Mouse (Mus musculus) intestine, embryonic 16.5 days (tissue): ENCODE results near the gene Fbln1. TPM values are rescaled to one million over a fixed set of nuclear protein-coding genes. Genes with fewer than 3 reads are reported as not detected.

Experiments
- ATAC-seq: fragments of 200-750 bp; cut with Nextera tagmentation; 2 replicates; pipeline ENCODE4 v1.8.0; 2017; ENCODE audit warnings: moderate TSS enrichment, moderate library complexity
- H3K27ac ChIP-seq: fragments of 300-500 bp; sonication (generic); 2 replicates; pipeline ENCODE4 v1.5.1; 2014; ENCODE audit warnings: mild to moderate bottlenecking, low read length
- H3K27me3 ChIP-seq: fragments of 300-500 bp; sonication (generic); replicated peaks from 2 replicates; pipeline ENCODE4 v1.6.1; 2014; ENCODE audit warnings: low read length, control low read depth, mixed read lengths; ENCODE audit not compliant: control insufficient read depth, insufficient read depth
- H3K36me3 ChIP-seq: fragments of 300-500 bp; sonication (generic); 2 replicates; pipeline ENCODE4 v1.6.1; 2014; ENCODE audit warnings: low read length, control low read depth; ENCODE audit not compliant: control insufficient read depth, insufficient read depth
- H3K4me1 ChIP-seq: fragments of 300-500 bp; sonication (generic); 2 replicates; pipeline ENCODE4 v1.6.1; 2014; ENCODE audit warnings: low read length, control low read depth, mixed read lengths; ENCODE audit not compliant: control insufficient read depth, insufficient read depth
- H3K4me2 ChIP-seq: fragments of 300-500 bp; sonication (generic); 2 replicates; pipeline ENCODE4 v1.6.1; 2014; ENCODE audit warnings: low read depth, low read length, control low read depth
- H3K4me3 ChIP-seq: fragments of 300-500 bp; sonication (generic); 2 replicates; pipeline ENCODE4 v1.5.1; 2014; ENCODE audit warnings: mild to moderate bottlenecking, low read length
- H3K9ac ChIP-seq: fragments of 300-500 bp; sonication (generic); 2 replicates; pipeline ENCODE4 v1.6.1; 2014; ENCODE audit warnings: low read depth, low read length
- H3K9me3 ChIP-seq: fragments of 300-500 bp; sonication (generic); 2 replicates; pipeline ENCODE4 v1.6.1; 2016; ENCODE audit warnings: low read length, control low read depth; ENCODE audit not compliant: control insufficient read depth
- WGBS: fragments of 180-500 bp; shearing (Covaris S2); extraction: QIAGEN DNeasy Blood & Tissue Kit; methylation state at CpG from one replicate; pipeline ENCODE4 v1.1.7; 2014; 5-methylcytosine and 5-hydroxymethylcytosine counted together
- polyA plus RNA-seq: library from polyadenylated mRNA; unstranded; fragments of >200 nt; fragmentation: Nextera tagmentation; extraction: Ambion mirVana; gene quantifications from 2 replicates; pipeline ENCODE4 v1.2.1, GENCODE M21; 2015

Gene Fbln1
- polyA plus RNA-seq, 1 experiment from 2014 or later: 189 TPM

DNA sequence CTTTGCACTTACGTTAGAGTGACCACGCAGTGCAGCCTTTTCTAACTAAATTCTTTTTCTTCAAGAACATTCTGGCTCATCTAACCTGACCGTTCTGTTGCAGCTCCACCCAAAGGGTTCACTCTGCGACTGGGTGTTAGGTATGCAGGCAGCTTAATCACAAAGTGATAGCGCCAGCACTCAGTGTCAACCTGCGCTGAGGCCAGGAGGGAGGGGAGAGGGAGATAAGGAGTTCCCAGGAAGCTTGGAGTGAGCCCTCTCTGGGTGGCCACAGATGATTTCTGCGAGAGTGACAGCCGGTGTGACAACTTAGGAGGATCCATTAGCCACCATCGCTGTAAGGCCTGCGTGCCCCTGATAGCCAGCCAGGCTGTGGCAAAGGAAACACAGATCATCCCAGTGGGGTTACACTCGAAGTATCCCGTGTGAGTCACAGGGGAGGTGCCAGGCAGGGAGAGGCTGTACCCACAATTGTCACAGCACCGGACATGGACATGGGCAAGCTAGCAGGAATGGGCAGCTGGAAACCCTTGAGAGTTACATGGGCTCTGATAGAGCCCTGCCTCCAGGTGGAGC lies 24.3 kb downstream of the Fbln1 start:
- ATAC-seq: peak; percentile 68
- H3K4me3 ChIP-seq: no peak overlapping the region
- no peaks in the 10 kb centered on the region for H3K9me3 ChIP-seq
- WGBS: 62% methylated on average over 13 of the region's 13 CpGs
- peaks cover 10% of the 10 kb centered on the region; the same call in 1 of the 2 replicates for H3K36me3 ChIP-seq
- no peaks in the 10 kb centered on the region for H3K27me3 ChIP-seq
- H3K4me2 ChIP-seq: no peak overlapping the region
- peak overlapping the region; percentile 58 for H3K27ac ChIP-seq
- H3K4me1 ChIP-seq: peaks cover 26% of the 10 kb centered on the region
- 0 out of 2 replicates have a peak overlapping the region, but pooled peaks have one; percentile 5 for H3K9ac ChIP-seq

DNA sequence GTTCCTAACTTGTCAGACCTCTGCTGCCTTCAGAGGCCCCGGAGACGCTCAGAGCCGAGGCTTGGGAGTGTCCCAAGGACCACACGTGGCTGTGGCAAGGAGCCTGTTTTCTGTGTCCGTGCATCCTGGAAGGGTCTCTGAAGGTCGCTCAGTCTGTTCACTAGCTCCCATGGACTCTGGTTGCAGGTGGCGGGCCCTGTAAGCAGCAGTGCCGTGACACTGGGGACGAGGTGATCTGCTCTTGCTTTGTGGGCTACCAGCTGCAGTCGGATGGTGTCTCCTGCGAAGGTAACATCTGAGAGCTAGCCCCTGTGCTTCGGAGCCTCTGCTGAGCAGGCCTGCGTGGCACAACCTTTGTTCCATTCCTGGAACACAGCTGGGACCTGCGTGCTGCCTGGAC lies 24.9 kb downstream of the Fbln1 start:
- H3K27ac ChIP-seq: peak overlapping the region; percentile 58
- 80% methylated on average over 14 of the region's 14 CpGs for WGBS

DNA sequence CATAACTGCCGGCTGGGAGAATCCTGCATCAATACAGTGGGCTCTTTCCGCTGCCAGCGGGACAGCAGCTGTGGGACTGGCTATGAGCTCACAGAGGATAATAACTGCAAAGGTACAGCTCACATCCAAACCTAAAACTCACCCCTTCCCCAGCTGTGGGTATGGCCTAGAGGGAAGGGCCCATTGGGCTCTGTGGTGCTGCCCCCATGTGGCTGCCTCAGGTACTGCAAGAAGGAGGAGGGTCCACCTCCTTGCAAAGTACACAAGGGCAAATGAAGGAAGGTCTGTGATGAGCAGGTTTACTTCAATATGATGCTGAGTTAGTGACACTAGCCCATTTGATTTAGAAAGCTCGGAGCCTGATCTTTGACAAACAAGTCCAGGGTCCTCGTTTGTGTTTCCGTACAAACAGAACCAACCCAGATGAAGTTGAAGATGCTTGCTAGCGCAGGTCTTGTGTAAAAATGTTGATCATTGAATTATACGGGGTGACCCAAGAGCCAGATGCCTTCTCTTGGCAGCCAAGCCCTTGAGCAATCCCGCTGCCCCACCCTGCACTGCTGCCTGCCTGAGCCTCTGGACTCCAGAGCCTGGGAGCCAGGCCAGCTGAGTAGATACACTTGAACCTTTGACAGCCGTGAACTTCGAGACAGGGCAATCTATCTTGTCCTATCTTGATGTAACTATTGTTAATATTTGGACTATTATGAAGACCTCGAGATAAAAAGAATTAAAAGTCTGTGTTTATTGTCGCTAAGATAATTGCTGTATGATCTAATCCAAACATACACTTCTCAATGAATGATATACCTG lies 25.9 kb downstream of the Fbln1 start:
- ATAC-seq: peak; percentile 71
- Histone ChIP-seq H3K4me1 (peaks cover 26% of the 10 kb centered on the region), H3K4me3 (no peak overlapping the region), H3K36me3 (peaks cover 10% of the 10 kb centered on the region; the same call in 1 of the 2 replicates), H3K4me2 (no peak overlapping the region), H3K9me3 (no peaks in the 10 kb centered on the region), H3K9ac (no peak overlapping the region), H3K27me3 (no peaks in the 10 kb centered on the region), H3K27ac (peak overlapping the region; percentile 30)
- 62% methylated on average over 13 of the region's 13 CpGs for WGBS

More for the DNA sequence above, 24.9 kb downstream of the Fbln1 start:
- Histone ChIP-seq H3K36me3 (peaks cover 10% of the 10 kb centered on the region; the same call in 1 of the 2 replicates), H3K27me3 (no peaks in the 10 kb centered on the region), H3K9me3 (no peaks in the 10 kb centered on the region), H3K4me3 (no peak overlapping the region), H3K4me2 (no peak overlapping the region), H3K9ac (0 out of 2 replicates have a peak overlapping the region, but pooled peaks have one; percentile 18), H3K4me1 (peaks cover 26% of the 10 kb centered on the region)
- ATAC-seq: no peak

DNA sequence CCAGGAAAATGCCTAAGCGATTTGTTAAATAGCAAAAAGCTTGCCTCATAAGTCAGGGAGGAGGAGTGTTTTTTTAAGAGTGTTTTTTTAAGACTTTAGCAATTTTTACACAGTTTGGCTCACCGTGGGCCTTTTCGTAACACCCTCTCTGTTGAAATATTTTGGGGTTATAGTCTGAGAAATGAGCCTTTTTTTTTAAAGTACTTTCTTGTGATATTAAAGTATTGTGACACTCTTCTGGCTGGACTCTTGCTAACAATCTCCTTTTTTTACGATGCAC lies 26.4 kb downstream of the Fbln1 start:
- H3K9me3 ChIP-seq: no peaks in the 10 kb centered on the region
- H3K27me3 ChIP-seq: no peaks in the 10 kb centered on the region
- no peak overlapping the region for H3K9ac ChIP-seq
- peak overlapping the region; percentile 74 for H3K27ac ChIP-seq
- H3K4me3 ChIP-seq: no peak overlapping the region
- H3K4me1 ChIP-seq: peaks cover 26% of the 10 kb centered on the region
- no peak overlapping the region for H3K4me2 ChIP-seq
- no peak for ATAC-seq
- H3K36me3 ChIP-seq: peaks cover 6% of the 10 kb centered on the region; the same call in 1 of the 2 replicates
- WGBS: 65% methylated on average over 4 of the region's 4 CpGs

- peak; percentile 45 for ATAC-seq
- Histone ChIP-seq H3K27ac (peak overlapping the region; percentile 74), H3K9ac (no peak overlapping the region), H3K4me1 (peaks cover 26% of the 10 kb centered on the region), H3K4me2 (no peak overlapping the region), H3K27me3 (no peaks in the 10 kb centered on the region), H3K4me3 (no peak overlapping the region), H3K9me3 (no peaks in the 10 kb centered on the region), H3K36me3 (peaks cover 7% of the 10 kb centered on the region)
- 78% methylated on average over 25 of the region's 25 CpGs for WGBS
Observed at GRCm38 (mm10) chr15:85232543-85233250, 26.9 kb downstream of the Fbln1 start.

DNA sequence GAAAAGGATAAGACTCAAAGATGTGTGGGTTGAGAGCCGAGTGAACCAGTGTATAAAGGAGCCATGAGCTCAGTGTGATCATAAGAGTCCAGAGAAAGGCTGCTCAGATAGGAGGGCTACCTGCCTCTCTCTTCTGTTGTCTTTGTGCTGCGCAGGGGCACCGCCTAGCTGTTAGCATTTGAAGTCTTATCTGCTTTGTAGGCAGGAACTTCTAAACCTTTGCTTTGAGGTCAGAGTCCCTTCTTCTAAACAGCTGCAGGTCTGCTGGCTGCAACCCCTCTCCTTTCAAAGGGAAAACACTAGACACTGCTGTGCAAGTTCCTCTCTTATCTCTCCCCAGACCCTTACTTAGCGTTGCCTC lies 27.5 kb downstream of the Fbln1 start:
- Histone ChIP-seq H3K4me1 (peaks cover 26% of the 10 kb centered on the region), H3K9ac (no peak overlapping the region), H3K27me3 (no peaks in the 10 kb centered on the region), H3K4me3 (no peak overlapping the region), H3K9me3 (no peaks in the 10 kb centered on the region), H3K27ac (peak overlapping the region; percentile 74), H3K36me3 (peaks cover 12% of the 10 kb centered on the region), H3K4me2 (peak overlapping the region; percentile 17; the same call in 1 of the 2 replicates)
- peak; percentile 56 for ATAC-seq
- 54% methylated on average over 4 of the region's 4 CpGs for WGBS

DNA sequence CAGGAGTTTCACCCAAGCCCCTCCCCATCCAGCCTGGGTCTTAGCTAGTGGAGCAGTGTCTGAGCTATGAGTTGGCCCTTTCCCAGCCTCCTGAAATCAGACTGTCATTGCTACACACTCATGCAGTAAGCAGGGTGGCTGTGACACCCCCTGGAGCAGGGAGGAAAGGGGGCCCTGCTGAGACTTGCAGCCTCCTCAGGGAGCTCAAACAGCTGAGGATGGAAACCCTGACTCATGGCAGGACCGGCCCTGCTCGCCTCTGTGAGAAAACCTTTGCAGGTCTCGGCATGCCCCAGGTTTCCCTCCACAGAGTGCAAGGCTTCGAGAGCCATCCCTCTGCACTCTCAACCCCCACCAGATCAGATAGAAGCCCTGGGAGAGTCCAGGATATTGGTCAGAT lies 27.9 kb downstream of the Fbln1 start:
- peaks cover 15% of the 10 kb centered on the region for H3K36me3 ChIP-seq

DNA sequence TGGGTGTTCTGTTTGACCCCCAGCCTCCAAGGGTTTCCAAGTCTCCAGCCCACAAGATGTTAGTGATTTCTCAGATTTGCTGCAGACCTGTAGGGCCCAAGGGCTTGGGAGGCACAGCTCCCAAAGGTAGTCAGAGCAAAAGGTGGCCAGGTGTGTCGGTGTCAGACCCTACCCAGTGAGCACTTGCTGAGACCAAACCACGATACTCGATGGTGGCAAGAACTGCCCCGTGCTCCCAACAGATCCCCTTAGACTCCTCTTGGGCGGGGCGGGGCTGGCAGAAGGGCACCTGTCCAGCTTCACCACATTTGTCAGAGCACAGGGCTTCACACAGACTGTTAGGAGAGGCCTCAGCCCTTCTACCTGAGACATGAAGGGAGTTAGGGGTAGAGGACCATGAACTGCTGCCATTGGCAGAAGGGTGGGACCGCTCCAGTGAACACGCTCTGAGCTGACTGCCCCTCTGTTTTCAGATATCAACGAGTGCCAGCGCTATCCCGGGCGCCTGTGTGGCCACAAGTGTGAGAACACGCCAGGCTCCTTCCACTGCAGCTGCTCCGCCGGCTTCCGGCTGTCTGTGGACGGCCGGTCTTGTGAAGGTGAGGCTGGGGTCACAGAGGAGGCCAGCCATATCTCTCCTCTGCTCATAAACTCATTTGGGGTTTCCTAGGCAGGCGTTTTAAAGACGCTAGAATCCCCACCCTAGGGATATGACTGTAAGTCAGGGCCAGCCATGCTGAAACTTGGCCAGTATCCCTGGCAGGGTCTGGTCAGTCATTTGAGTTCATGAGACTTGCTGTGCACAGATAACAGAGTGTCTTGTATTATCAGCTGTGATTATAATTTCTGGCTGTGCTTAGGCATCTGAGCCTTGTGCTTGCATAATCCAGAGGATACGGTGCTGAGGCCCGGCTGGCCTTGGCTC lies 33.3 kb downstream of the Fbln1 start:
- Histone ChIP-seq H3K4me1 (no peaks in the 10 kb centered on the region), H3K4me3 (no peak overlapping the region), H3K27me3 (no peaks in the 10 kb centered on the region), H3K9me3 (no peaks in the 10 kb centered on the region), H3K4me2 (no peak overlapping the region), H3K9ac (no peak overlapping the region), H3K27ac (no peak overlapping the region), H3K36me3 (peaks cover 32% of the 10 kb centered on the region)
- no peak for ATAC-seq
- 91% methylated on average over 22 of the region's 22 CpGs for WGBS

More for the DNA sequence above, 27.9 kb downstream of the Fbln1 start:
- Histone ChIP-seq H3K4me2 (peak overlapping the region; percentile 17; the same call in 1 of the 2 replicates), H3K9me3 (no peaks in the 10 kb centered on the region), H3K4me3 (no peak overlapping the region), H3K4me1 (peaks cover 26% of the 10 kb centered on the region), H3K9ac (peak overlapping the region; percentile 36; the same call in 1 of the 2 replicates), H3K27ac (peak overlapping the region; percentile 74), H3K27me3 (no peaks in the 10 kb centered on the region)
- ATAC-seq: no peak; the same call in 1 of the 2 replicates
- 59% methylated on average over 4 of the region's 4 CpGs for WGBS
